Mouse (Mus musculus): ENCODE data around the gene Pyroxd1. TPM values are rescaled to one million over a fixed set of nuclear protein-coding genes. Genes with fewer than 3 reads are reported as not detected.
A peak's percentile ranks its signal among the peaks of the same experiment; 100 is the strongest.

Pyroxd1 gene
- total RNA-seq, 2 experiments from 2014 or later = 13.2 to 14.4 TPM

DNA sequence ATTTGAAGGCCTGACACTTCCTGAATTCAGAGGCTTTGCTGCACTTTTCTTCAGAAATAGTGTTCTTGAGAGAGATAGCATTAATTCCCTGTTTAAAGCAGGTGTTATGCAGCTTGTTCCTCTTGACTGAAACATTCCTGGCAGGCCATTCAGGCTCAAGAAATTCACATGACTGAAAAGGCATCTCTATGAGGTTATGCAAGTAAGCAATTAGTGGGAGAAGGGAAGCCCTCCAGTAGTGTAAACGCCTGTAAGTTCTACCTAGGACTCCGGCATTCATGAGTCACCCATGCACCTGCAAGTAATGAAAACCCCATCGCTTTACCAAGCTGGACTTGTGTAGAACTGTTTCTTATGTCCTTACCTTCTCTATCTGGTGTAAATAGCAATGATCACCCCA, 24.1 kb downstream of the Pyroxd1 start:
- DNase-seq (ENCODE audit: low spot score in 2 of 2) = no peak

DNA sequence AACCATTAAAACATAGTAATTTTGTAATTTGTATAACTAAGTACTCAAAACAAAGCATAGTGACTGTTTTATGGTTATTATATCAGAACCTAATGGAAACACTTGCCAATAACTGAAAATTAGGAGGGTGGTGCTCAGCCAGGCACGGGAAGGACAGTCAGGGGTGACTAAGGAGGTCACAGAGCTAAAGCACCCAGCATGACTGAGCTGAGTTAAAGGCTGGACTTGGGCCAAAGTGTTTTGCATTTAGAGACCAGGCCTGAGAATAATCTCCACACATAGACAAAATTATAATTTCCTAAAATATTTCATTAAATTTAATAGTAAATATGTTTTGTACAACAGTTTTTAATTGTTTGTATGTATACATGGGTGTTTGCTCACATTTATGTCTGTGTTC, 31.6 kb downstream of the Pyroxd1 start:
- DNase-seq (ENCODE audit: low spot score in 2 of 2) = no peak

DNA sequence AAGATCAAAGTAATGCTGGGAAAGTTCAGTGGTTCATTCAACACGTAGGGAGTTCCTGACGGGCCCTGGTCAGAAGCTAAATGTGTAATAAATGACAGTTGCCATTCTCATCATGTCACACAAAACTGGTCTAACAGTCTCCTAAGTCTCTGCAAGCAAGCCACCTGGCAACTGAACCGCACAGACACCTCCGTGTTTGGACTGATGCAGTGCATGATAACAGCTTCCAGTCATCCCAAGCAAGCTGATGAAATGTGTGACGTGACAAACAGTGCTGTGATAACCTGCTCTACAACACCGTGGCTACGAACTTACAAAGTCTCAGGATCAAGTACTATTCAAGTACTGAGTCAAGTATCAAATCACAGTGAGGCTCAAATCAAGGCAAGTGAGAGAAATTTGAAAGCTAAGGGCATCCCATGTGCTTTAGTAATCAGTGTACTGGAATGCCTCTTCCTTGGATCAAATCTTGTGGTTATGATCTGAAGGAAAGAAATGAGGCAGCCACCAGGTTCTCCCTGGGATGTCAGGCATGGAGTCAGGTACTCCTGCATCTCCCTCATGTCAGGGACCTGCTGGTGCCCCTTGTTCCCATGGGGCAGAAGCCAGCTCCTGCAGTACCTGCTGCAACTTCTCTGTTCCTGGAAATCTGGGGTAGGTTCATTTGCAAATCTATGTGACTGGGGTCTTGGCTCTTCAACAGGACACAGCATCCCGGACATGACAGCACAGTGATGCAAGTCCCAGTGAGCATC, 33.3 kb downstream of the Pyroxd1 start:
- DNase-seq (ENCODE audit: low spot score in 2 of 2) = no peak

DNA sequence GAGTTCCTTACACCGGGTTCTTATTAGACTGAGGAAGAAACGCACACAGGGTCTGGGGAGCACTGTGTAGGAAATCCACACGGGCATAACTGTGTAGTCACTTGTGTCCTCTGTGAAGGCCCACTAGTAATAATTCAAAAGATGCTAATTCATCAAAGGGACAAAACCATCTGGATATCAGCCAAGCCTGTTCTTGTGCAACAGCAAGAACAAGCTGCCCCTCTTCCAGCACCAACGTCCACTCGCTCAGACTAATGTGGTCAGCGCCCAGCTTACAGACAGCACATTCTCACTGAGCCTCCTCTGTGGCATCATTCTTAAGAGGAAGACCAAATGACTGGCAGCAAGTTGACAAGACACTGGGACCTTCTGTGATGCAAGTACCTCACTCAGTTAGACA, 34.5 kb downstream of the Pyroxd1 start:
- DNase-seq (ENCODE audit: low spot score in 2 of 2) = no peak

DNA sequence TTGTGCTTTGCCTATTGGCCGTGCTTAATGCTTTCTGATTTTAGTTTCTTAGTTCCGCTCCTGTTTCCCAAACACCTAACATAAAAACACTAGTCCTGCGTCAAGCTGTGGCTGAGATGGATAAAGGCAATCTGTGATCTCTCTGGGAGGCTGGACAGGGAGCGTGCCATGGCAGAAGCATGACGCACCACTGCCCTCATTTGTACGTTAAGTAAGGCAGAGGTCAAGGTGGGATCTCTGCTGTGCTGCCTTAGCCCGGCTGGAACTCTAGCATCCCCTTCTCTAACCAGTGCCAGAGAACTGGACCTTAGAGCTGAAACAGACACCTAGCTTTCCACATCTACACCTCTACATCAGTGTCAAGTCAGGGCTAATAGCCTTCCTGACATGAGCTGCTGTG, 36.2 kb downstream of the Pyroxd1 start:
- no peak for DNase-seq (ENCODE audit: low spot score in 2 of 2)

DNA sequence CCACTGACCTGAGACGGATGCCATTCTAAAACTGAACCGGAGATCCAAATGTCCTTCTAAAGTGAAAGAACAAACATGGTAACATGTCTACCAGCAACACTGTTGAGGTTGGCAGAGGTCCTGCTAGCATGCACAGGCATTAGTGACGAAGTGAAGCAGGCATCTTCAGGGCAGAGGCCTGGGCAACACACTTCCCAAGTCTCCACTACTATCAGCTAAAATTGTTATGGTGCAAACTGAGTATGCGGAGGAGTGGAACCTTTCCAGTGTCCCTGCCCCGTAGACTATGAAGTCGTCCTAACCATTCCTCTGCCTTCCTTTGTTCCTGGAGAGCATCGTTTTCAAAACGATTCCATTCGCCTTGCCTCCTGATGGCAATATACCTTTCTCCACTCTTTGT, 39.1 kb downstream of the Pyroxd1 start:
- DNase-seq (ENCODE audit: low spot score in 2 of 2) = no peak

DNA sequence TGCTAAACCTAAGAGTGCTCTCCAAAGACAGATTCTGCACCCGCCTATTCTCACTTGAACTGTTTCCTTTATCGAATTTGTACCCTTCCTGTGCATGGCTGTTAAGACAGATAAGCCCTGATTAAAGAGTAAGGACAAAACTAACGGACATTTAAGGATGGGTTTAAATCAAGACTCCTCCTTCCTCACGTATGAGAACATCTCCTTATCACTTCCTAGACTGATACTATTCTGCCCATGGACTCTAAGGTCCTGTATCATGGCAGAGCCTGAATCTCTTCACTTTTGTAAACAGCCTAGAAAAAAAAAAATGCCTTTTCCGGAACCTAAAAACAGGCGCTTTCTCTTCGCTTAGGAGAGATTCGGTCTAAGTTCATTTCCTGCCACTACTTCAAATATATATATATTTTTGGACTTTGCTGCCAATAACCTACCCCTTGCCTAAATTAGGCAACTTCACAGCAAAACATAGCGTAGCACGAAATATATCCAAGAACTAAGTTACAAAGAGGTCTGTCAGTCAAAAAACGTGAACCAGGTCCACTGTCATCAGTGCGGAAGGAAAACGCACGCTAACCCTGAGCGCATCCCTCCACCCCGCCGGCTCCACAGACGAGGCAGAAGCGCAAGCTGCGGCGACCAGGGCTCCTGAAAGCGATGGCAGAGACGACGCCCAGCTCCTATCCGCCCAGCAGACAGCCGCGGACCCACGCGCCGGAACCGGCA, 41.0 kb downstream of the Pyroxd1 start:
- DNase-seq (ENCODE audit: low spot score in 2 of 2) = no peak

DNA sequence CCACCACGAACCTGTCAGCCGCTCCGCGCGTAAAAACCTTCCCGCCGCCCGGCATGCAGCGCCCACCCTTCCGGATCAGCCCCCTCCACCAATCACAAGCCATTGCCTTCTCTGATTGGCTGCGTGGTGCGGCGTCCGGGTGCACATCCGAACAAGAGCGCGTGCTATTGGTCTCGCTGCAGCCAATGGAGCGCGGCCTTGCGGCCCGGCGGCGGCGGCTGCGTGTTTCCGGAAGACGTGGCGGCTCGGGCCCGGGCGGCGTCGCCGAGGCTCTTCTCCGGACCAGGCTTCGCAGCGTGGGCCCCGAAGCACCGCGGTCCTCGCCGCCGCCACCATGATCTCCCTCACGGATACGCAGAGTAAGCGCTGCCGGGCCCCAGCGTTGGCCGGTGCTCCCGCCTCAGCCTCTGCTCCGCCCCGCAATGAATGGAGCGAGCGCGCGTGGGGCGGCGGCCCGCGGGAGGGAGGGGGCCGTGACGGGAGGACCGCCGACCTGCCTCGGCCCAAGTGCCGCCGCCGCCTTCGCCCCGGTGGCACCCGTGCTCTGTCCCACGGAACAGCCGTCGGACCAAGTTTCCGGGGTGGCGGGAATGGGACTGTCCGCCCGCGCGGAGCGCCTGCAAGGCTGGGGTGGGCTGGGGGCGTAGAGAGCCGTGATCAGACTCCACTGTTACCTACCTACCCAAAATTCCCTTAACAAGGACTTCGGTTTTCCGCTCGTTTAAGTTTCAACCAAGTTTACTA, 41.7 kb downstream of the Pyroxd1 start, which contains the start of the genes Recql and Golt1b:
Gene Recql (minus strand): TSS at position 77 of the 744 bp plus-strand sequence.
Gene Golt1b (plus strand): TSS at position 211 of the 744 bp plus-strand sequence.
- peak; percentile 98 to 99 for DNase-seq (ENCODE audit: low spot score in 2 of 2)

DNA sequence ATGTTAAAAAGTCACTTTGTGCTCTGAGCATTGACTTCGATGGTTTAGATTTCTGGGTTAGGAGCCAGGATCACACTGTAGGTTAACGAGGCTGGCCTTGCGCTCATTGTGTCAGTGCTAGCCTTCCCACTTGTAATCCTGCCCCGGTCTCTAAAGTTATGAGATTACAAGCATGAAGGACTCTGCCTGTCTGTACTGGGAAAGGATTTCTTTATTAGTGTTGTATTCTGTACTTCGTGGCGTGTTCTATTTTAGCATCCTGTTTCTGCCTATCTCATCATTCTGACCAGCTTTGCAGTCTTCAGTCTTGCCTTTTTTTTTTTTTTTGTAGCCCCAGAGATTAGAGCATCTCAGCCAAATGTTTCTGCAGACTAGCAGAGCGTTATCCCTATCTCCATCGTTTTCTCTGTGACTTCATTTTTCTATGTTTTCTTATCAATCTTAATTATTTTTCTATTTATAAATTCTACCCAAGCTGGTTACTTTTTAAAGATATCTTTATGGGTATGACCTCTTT, 42.4 kb downstream of the Pyroxd1 start:
- DNase-seq (ENCODE audit: low spot score in 2 of 2) = no peak

DNA sequence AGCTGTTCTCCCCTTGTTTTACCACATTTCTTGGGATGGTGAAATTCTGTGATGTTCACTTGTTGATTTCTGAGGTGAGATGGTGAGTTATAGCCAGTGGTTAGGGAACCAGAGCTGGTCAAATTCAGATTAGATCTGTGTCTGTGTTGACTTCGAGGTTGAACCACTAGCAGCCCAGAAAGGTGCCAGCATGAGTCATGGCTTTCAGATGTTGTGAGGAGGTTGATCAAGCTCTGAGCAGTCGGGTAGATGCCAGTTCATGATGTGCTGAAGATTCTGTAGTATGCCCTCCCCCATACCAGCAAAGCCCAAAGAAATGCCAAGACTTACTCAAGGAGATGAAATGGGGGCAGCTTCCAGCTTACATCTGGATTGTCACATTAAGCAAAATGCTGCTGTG, 43.6 kb downstream of the Pyroxd1 start:
- DNase-seq (ENCODE audit: low spot score in 2 of 2) = no peak

DNA sequence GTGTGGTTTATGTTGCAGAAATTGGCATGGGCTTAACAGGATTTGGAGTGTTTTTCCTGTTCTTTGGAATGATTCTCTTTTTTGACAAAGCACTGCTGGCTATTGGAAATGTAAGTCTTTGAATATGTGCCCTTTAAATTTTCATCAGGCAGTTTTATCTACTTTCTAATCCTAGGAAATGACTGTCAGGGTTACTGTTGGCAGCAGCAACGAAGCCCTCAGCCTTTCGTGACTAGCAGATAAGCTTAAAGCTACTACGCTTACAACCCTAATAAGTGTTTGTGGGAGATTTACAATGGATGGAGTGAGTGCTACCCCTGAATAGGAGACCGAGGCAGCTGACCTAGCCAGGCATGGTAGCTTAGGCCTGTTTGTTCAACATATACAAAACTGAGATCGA, 46.9 kb downstream of the Pyroxd1 start:
- no peak for DNase-seq (ENCODE audit: low spot score in 2 of 2)

DNA sequence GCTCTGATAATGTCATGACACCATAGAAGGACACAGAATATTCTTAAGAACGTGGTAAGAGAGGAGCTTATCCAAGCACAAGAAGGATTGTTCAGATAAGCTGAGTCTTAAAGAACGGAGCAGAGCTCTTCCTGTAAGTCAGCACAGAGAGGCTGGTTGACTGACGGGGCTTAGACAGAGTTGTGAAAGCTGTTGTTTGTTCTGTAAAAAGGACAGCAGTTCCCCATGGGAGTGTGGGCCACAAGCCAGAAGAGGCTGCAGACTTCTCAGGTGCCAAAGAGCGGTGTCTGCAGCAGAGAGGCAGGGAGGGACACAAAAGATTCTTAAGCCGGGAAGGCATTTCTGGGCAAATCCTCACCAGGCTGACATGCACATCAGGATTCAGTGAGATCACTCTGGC, 49.2 kb downstream of the Pyroxd1 start:
- peak; percentile 11 to 59 for DNase-seq (ENCODE audit: low spot score in 2 of 2)

DNA sequence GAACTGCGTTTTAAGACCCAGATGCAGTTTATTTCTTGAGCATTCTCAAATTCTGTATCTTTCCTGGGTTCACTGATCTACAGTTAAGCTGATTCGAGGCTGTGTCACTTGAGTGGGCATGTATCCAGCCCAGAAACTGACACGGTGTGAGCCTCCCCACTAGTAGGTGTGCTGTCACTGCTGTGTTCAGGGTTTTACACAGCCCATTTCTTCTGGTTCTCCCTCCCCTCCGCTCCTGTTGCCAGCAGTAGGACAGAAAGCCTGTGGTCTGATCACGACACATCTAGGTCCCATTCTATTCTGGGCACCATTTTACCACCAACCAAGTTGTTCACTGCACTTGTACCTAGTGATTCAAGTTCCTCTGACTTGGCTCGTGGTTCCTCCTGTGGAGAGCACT, 50.3 kb downstream of the Pyroxd1 start:
- DNase-seq (ENCODE audit: low spot score in 2 of 2) = no peak

DNA sequence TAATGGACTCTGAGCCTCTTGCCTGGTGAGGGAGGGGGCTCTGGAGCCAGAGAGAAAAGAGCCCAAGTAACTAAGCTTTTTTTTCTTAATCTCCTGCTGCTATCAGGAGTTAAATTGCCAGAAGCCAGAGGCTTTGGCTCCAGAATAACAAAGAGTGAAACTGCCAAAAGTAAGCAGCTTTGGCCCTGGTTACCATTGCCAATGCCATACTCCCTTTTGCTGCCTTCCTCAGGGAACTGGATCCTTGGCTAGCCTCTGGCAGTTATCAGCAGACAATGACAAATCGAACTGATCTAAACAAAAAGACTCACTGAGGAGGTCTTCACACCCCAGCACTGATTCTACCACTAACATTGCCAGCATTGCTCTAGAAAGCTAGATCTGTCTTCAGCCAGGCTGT, 65.7 kb downstream of the Pyroxd1 start:
- no peak for DNase-seq (ENCODE audit: low spot score in 2 of 2)

Other genes starting within 250 kb of the Pyroxd1 start
- gene Slco1a6, start 137.1 kb upstream of the Pyroxd1 start, total RNA-seq (2021) = not detected
- not detected for gene Iapp, start 47.2 kb upstream of the Pyroxd1 start, total RNA-seq (2021)
- not detected for gene Slco1a5, start 22.7 kb upstream of the Pyroxd1 start, total RNA-seq (2021)
- gene Recql, start 41.4 kb downstream of the Pyroxd1 start, total RNA-seq (2021) = 10 to 100 TPM; 22.9 to 28.0 TPM
- gene Golt1b, start 41.6 kb downstream of the Pyroxd1 start, total RNA-seq (2021) = 10 to 100 TPM; 32.1 to 32.8 TPM
- gene Spx, start 67.8 kb downstream of the Pyroxd1 start, total RNA-seq (2021) = 1 to 10 TPM in 1 of 2 experiments, under 1 TPM in 1; 0.94 to 2.0 TPM
- under 1 TPM; 0.12 to 0.28 TPM for gene Gys2, start 127.5 kb downstream of the Pyroxd1 start, total RNA-seq (2021)
- gene Ldhb, start 162.3 kb downstream of the Pyroxd1 start, total RNA-seq (2021) = 100 to 1,000 TPM; 589 to 628 TPM
- 1 to 10 TPM; 1.6 to 2.2 TPM for gene Kcnj8, start 226.0 kb downstream of the Pyroxd1 start, total RNA-seq (2021)